Mouse (Mus musculus) cerebellum, postnatal 10 days (tissue): Measurements from ENCODE around the gene Cers6.

ENCODE experiments used
- DNase-seq, 2 experiments: peaks; one replicate each; pipeline ENCODE4 v3.0.0; 2021; ENCODE audit warnings: mixed read lengths in 2 of 2

Cers6 gene

DNA sequence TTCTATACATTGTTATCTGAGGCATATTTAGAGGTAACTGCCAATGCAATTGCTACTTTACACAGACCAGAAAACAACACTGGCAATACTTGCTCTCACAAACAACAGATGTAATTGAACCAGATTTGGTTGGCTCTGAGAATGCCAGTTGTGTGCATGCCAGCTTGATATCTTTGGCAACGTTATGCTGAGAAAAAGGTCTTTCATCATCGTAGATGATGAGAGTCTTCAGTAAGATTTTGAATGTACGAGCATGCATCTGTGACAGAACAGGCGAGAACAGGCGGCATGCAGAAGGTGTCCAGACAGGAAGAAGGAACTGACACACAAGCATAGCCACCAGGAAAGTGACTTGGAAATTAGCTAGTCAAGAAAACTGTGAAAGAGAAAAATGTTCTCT is 110.6 kb downstream of the Cers6 start:
- no peak for DNase-seq

DNA sequence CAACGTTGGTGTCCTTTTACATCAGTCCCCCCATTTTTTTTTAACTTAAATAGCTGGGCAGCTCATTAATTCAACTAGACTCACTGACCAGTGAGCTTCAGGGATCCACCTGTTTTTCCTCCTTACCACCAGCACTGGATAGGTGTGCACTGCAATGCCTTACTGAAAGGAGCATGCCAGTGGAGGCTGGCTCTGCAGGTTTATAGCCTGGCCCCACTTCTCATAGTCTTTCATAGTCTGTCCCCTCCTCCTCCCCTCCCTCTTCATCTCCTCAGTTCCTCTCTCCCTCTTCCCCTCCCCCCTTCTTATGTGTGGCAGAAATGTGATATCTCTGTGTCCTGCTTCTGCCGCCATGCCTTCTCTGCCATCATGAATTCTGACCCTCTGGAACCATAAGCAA is 112.5 kb downstream of the Cers6 start:
- no peak for DNase-seq

DNA sequence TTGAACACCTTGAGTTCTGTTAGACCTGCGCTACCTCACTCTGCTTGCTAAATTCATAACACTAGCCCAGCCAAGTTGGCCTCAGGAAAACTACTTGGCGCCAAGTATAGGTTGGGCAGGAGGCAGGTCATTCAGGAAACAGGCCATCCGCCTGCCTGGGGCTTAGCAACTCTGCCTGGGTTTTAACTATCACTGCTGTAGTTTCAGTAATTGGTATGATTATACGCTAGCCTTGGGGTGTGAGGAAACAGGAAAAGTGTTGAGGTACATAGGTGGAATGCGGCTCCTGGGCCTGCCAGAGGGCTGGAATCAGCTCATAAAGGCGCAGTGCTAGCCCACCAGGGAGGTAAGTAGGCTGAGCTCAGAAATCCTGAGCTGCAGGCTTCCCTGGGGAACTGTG is 114.0 kb downstream of the Cers6 start:
- peak; percentile 59 to 70 for DNase-seq

- no peak for DNase-seq
Measured at GRCm38 (mm10) chr2:68975780-68976179, 114.5 kb downstream of the Cers6 start.

GRCm38 (mm10) chr2:68978244-68978643 is 117.0 kb downstream of the Cers6 start:
- no peak for DNase-seq

GRCm38 (mm10) chr2:68978660-68979604 is 117.7 kb downstream of the Cers6 start:
- no peak for DNase-seq

- no peak for DNase-seq
Measured at GRCm38 (mm10) chr2:68981302-68981701, 120.1 kb downstream of the Cers6 start.

GRCm38 (mm10) chr2:68981756-68982409 is 120.6 kb downstream of the Cers6 start:
- DNase-seq = no peak

GRCm38 (mm10) chr2:68982979-68983378 is 121.7 kb downstream of the Cers6 start:
- no peak for DNase-seq

DNA sequence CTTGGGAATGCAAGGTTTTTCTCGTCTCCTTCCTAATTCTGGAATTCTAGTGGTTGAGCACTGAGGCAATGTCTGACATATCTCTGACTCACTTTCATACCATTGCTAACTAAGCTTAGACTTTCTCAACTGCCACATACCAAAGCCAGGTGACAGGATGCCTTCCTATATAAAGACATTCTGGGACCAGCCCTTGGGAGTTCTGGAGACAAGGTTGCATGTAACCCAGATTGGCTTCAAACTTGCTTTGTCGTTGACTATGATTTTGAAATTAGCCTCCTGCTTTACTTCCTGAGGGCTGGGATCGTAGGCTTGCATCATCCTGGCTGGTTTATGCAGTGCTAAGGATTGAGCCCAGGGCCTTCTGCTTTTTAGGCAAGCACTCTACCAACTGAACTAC is 122.2 kb downstream of the Cers6 start:
- no peak for DNase-seq

- no peak for DNase-seq
Measured at GRCm38 (mm10) chr2:68989117-68989516, 127.9 kb downstream of the Cers6 start.

DNA sequence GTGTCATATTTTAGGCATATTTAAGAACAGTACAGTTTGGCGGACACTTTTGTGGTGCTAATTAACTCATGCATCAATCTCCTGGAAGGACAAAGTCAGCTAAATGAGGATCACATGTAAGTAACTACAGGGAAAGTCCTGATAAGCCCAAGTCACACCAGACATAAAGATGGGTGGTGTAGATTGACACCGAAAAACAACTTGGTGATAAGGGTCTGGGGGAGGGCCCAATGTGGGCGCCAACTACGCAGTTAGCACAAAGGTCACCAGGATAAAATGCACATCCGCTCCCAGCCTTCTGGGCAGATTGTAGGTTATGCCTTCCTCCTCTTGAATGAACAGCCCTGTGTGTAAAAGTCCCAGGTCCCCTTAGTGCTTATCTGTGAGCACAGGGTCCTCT is 131.4 kb downstream of the Cers6 start:
- DNase-seq = no peak

GRCm38 (mm10) chr2:68994441-68994840 is 133.2 kb downstream of the Cers6 start:
- DNase-seq = peak; percentile 65 to 74

GRCm38 (mm10) chr2:68995723-68996122 is 134.5 kb downstream of the Cers6 start:
- DNase-seq = no peak

- no peak for DNase-seq
Measured at GRCm38 (mm10) chr2:68996268-68996667, 135.0 kb downstream of the Cers6 start.

- DNase-seq = peak; percentile 74 to 84
Measured at GRCm38 (mm10) chr2:69004001-69004400, 142.8 kb downstream of the Cers6 start.

GRCm38 (mm10) chr2:69011392-69011791 is 150.2 kb downstream of the Cers6 start:
- no peak for DNase-seq

GRCm38 (mm10) chr2:69011860-69012259 is 150.6 kb downstream of the Cers6 start:
- DNase-seq = no peak

DNA sequence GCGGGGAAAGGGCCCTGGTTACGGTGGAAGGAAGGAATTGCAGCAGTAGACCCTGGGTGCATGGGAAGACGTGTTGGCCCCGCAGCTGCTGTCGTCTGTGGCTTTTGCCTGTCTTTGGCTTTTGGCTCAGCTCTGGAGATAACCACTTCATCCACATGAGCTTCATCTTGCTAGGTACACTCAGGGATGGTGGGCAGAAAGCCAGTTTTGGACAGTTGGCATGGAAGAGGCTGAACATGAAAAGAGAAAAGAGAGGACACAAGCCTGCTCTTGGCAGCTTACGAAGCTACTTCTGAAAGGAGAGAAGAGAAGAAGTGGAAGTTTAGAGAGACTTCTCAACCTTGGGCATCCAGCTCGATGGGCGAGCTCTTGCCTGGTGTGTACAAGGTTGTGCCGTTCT is 153.0 kb downstream of the Cers6 start:
- peak; percentile 43 to 63 for DNase-seq

DNA sequence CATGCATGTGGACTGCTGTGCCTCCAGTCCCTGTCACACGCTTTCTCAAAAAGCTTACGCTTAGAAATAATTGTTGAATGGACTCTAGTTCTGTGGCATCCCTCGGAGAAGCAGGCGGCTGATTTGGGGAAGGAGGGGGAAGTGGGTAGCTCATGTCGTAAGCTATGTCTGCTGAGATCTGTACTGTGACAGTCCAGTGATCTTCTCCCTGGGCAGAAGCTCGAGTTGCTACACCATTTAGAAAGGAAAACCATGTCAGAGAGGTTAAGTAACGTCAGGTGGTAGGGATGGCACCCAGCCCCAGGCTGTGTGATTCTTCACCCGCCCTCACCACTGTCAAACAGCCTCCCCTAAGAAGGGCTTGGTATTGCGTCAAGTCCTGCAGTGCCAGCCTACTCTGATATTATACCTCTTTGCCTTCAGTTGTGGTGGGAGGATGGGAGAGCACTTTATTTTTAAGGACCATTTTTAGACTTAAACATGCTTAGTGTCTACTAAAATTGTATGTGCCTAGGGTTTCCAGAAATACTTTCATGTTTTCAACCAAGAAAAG is 154.0 kb downstream of the Cers6 start:
- peak; percentile 33 to 53 for DNase-seq

DNA sequence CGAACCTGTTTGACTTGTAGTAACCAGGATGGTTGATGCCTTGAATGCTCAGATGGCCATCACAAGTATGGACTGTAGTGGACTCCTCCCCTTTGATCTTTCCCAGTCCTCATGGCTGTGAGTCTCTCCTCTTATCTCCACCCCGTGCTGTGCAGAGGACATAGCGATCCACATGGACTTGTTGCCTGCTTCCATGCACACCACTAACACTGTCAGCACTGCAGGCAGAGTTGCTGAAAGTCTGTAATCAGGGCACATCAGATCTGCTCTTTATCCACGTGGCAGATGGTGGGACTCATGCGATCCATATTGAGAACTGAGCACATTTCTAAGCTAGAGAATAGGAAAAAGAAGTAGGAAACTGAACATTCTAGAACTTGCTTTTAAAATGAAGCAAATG is 154.6 kb downstream of the Cers6 start:
- DNase-seq = no peak

GRCm38 (mm10) chr2:69019026-69019565 is 157.9 kb downstream of the Cers6 start:
- peak in 1 of 2 experiments; percentile 24 for DNase-seq

DNA sequence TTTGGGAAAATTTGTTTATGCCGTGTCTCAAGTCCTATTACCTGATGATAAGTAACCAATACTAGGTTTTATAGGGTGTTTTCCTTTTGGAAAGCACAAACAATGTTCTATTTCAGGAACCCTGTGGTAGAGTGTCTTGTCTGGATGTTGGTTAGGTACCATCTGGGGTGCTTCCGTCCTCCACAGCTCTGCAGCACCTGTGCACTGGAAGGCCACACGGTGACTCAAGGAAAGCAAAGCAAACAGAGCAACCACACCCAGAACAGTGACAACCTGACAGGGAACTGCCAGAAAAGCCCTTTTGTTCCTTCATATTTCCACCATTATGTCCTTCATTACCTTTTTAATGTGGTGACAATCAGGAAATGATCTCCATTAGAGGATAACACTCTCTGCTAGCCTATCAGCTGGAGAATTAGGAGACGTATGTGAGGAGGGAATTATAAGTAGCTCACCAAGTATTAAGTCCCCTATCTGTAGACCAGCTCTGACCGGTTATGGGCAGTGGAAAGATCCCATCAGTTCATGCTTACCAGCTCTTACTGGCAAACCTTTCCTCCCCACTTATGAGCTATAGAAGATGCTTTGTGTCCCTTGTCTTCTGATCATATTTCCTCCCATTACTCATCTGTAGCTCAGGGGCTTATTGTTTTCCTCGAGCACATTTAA is 158.7 kb downstream of the Cers6 start:
- no peak for DNase-seq
